Mouse (Mus musculus): ENCODE measurements around the gene Ypel1.
A peak's percentile ranks its signal among the peaks of the same experiment; 100 is the strongest.

Gene Ypel1

GRCm38 (mm10) chr16:17086669-17087193 is 17.2 kb downstream of the Ypel1 start:
- peak; percentile 45 for DNase-seq (ENCODE audit: low read depth, low spot score)

- no peak for DNase-seq (ENCODE audit: low read depth, low spot score)
Measured at GRCm38 (mm10) chr16:17088346-17088745, 18.9 kb downstream of the Ypel1 start.

GRCm38 (mm10) chr16:17096938-17097337 is 27.4 kb downstream of the Ypel1 start:
- no peak for DNase-seq (ENCODE audit: low read depth, low spot score)

GRCm38 (mm10) chr16:17102630-17103220 is 33.2 kb downstream of the Ypel1 start:
- DNase-seq (ENCODE audit: low read depth, low spot score): no peak

- DNase-seq (ENCODE audit: low read depth, low spot score): no peak
Measured at GRCm38 (mm10) chr16:17104600-17104999, 35.1 kb downstream of the Ypel1 start.

GRCm38 (mm10) chr16:17110771-17111743 is 41.6 kb downstream of the Ypel1 start, which contains the start of gene Ppil2:
Ppil2 (minus strand) TSS chr16:17111257.
- peak; percentile 66 for DNase-seq (ENCODE audit: low read depth, low spot score)

GRCm38 (mm10) chr16:17117309-17117799 is 47.9 kb downstream of the Ypel1 start:
- no peak for DNase-seq (ENCODE audit: low read depth, low spot score)

GRCm38 (mm10) chr16:17121569-17121968 is 52.1 kb downstream of the Ypel1 start:
- DNase-seq (ENCODE audit: low read depth, low spot score): no peak

GRCm38 (mm10) chr16:17124119-17124870 is 54.8 kb downstream of the Ypel1 start:
- DNase-seq (ENCODE audit: low read depth, low spot score): no peak

GRCm38 (mm10) chr16:17124871-17125520 is 55.5 kb downstream of the Ypel1 start, which contains the start of gene 2610318N02Rik:
2610318N02Rik (minus strand) TSS chr16:17125167.
- peak; percentile 53 for DNase-seq (ENCODE audit: low read depth, low spot score)

GRCm38 (mm10) chr16:17127292-17127691 is 57.8 kb downstream of the Ypel1 start:
- no peak for DNase-seq (ENCODE audit: low read depth, low spot score)

- no peak for DNase-seq (ENCODE audit: low read depth, low spot score)
Measured at GRCm38 (mm10) chr16:17131191-17132088, 61.9 kb downstream of the Ypel1 start.

- peak; percentile 91 for DNase-seq (ENCODE audit: low read depth, low spot score)
Measured at GRCm38 (mm10) chr16:17132089-17132905, 62.8 kb downstream of the Ypel1 start, which contains the start of gene Sdf2l1. Sdf2l1 (minus strand) TSS chr16:17132383.

- DNase-seq (ENCODE audit: low read depth, low spot score): no peak
Measured at GRCm38 (mm10) chr16:17132906-17133200, 63.4 kb downstream of the Ypel1 start.

All from telencephalon, adult 2 months (tissue).